Mouse (Mus musculus): ENCODE measurements around the gene Rasa2.
"Not testable (repeated sequence)": the region's sequence is repeated elsewhere in the genome, so short reads cannot be mapped to it uniquely, and the experiment has no call there.

Rasa2 gene

GRCm38 (mm10) chr9:96644002-96644401, 12.6 kb upstream of the Rasa2 start:
- in situ Hi-C loops (cut with MboI, MseI): not testable (repeated sequence)

- in situ Hi-C loops (cut with MboI, MseI): no loop called here
Observed at GRCm38 (mm10) chr9:96639451-96639850, 8.0 kb upstream of the Rasa2 start.

DNA sequence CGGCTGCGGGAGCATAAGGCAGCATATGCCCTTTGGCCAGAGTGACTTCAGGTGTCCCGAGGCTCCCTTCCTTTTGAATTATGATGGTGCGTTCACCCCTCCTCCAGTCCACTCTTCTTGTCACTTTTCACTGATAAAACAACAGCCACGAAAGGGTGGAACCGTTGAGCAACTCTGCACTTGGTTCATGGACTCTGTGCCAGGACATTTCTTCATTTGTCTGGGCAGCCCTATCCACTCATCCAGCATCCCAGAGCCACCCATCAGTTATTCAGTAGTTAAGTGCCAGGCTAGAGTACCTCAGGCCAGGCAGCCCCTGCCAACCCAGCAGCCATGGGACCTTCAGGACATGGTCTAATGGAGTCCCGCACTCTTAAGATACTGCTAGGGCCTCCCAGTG, 7.1 kb upstream of the Rasa2 start:
- in situ Hi-C loops (cut with MboI, MseI): no loop called here

- in situ Hi-C loops (cut with MboI, MseI): no loop called here
Observed at GRCm38 (mm10) chr9:96637157-96637548, 5.7 kb upstream of the Rasa2 start.

DNA sequence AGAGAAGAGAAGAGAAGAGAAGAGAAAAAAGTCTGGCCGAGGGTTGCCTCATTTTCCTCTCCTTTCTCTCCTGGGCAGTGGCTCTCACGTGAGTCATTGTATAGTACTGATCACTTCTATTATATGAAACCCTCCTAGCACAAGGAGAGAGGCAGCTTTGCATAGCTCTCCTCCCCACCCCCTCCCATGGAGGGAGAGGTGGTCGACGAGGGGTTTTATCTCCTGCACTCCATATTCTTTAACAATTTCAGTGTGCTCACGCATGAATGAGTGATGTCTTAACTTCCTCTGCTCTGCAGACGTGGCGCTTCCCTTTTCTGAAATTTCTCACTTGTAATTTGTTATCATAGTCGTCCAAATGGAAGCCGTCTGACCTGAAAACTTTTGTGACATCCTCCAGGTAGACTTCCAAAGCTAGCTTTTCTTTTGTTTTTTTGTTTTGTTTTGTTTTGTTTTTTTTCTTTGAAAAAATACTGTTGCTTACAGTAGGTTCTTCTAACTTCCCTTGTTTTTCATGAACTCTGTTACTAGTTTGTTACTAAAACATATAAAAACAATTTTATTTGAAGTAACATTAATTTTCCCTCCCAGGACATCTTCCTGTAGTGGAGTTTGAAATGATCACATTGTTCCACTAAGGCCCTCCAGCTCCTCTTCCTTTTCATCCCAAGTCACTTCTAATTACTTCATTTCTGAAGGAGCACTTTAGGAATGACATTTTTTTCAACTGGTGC, 5.2 kb upstream of the Rasa2 start:
- in situ Hi-C loops (cut with MboI, MseI): no loop called here

DNA sequence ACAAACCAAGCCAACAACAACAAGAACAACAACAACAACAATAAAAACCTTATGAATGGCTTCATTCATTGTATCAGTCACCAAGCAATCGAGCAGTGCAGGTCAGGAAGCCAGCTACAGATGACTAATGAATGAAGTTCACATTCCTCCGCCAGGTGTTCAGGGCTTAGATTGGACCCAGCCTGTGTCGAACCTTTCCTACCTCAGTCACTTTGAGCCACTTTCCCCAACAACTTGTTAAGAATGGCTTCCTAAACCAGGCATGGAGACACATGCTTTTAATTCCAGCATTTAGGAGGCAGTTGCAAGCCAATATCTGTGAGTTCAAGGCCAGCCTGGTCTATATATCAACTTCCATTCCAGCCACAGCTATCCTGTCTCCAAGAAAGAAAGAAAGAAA, 4.5 kb upstream of the Rasa2 start:
- in situ Hi-C loops (cut with MboI, MseI): no loop called here

DNA sequence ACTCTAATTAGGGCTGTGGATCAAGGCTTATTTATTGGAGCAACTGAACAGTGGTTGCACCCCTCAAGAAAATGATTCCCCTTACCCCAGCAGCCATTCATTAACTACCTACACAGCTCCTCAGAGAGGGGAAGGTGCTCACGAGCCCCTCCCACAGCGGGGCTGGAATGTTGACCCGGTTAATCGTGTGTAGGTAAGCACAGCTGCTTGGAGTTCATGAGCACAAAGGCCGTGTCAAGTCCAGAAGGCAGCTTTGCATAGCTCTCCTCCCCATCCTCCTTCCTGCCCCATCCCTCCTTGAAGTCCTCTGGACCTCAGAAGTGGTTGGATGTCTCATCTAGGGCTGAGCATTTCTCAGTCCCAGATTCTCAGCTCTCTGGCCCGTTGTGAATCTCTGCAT, 3.8 kb upstream of the Rasa2 start:
- in situ Hi-C loops (cut with MboI, MseI): no loop called here

- in situ Hi-C loops (cut with MboI, MseI): no loop called here
Observed at GRCm38 (mm10) chr9:96633771-96634170, 2.4 kb upstream of the Rasa2 start.

GRCm38 (mm10) chr9:96632756-96633155, 1.3 kb upstream of the Rasa2 start:
- in situ Hi-C loops (cut with MboI, MseI): no loop called here

DNA sequence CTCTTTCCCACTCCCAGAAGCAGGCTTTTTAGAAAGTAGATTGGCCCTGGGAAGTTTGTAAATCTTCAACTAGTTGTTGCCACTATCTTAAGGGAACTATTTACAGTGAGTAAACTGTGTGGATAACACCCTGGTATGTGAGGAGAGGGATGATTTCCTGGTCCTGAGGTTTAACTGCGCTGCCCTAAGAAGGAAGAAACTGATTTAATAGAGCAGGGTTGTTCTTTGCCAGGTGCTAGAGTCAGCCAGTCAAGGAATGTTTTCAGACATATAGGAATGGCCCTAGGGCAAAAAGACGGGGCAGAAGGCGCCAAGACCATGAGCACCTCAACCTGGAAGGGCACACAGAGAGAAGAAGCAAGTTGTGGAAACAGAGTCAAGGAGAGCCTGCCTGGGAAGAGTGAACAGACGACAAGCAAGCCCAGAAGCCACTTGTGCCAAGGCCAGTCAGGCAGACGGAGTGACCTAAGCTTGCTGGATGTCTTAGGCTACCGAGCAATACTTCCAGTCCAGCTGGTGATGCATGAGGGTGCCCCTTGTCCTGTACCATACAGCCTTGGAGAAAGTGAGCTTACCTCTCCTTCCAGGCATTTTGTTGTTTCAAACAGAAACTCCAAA, 765 bp upstream of the Rasa2 start:
- in situ Hi-C loops (cut with MboI, MseI): no loop called here

DNA sequence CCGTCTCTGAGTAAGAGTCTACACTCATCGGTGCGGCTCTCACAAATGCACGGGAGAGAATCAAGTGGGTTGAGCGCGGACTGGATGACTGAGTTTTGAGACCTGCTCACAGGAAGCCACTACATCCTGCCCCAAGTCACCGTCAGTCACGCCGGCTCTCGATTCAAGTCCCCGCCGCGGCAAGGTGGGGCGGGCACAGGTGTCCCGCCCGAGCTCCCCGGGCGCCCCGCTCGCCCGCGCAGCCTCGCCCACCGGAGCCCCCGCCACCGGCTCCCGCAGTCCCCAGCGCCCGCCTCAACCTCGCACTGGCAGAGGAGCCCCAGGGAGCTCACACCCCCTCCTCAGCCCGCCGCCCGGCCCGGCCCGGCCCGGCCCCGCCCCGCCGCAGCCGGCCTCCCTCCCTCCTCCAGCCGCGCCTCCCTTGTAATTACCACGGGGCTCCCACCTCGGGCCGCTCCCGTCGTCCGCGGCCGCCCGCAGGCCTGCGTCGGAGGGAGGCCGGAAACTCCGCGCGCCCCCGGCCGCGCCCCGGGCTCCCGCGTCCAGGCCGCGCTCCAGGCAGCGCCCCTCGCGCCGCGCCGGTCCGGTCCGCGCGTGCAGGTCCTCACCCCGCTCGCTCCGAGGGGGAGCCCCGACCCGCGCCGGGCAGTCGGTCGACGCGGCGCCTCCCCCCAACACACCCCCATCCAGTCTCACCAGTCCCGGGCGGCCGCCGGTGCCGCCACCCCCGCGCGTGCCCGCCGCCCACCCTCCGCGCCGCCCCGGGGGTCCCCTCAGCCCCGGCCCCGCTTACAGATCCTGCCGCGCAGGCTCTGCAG, 637 bp downstream of the Rasa2 start:
- in situ Hi-C loops (cut with MboI, MseI): no loop called here

GRCm38 (mm10) chr9:96629151-96629550, 2.3 kb downstream of the Rasa2 start:
- in situ Hi-C loops (cut with MboI, MseI): no loop called here

DNA sequence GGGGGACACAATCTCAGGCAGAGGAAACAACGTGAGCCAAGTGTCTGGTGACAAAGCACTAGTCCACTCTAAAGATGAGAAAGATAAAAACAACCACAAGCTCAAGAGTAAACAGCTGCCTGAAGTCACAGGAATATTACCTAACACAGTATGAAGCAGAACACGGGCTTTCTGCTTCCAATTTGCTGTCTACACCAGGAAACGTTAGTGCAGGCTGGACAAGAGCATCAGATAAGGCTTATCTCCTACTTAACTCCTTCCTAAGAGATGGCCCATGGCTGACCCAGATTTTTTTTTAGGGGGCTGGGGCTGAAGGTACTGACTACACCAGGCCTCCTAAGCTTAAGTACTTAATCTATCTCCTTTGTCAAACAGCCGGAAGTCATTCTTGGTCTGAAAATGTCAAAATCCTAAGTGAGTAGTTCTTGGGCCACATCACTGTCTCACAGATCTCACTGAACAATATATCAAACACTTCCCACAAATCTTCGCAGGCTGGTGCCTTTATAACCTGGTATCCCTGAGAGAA, 3.8 kb downstream of the Rasa2 start:
- in situ Hi-C loops (cut with MboI, MseI): no loop called here

- in situ Hi-C loops (cut with MboI, MseI): no loop called here
Observed at GRCm38 (mm10) chr9:96627042-96627441, 4.4 kb downstream of the Rasa2 start.

- in situ Hi-C loops (cut with MboI, MseI): no loop called here
Observed at GRCm38 (mm10) chr9:96618448-96619176, 12.8 kb downstream of the Rasa2 start.

DNA sequence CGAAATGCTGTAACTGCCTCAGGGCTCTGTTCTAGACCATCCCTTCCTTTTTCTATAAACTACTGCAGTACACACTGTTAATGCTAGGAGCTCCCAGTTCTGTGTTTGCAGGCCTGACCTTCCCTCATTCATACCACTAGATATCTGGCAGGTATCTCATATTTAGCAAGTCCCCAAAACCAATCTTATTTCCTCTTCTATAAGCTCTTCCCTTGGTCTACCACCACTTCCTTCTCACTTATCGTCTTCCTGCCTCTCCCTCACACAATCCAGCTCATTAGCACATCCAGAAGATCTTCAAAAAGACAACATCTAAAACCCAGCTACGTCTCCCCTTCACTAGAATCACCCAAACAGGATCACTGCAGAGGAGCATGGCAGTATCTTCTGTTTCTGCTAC, 19.1 kb downstream of the Rasa2 start:
- in situ Hi-C loops (cut with MboI, MseI): no loop called here

DNA sequence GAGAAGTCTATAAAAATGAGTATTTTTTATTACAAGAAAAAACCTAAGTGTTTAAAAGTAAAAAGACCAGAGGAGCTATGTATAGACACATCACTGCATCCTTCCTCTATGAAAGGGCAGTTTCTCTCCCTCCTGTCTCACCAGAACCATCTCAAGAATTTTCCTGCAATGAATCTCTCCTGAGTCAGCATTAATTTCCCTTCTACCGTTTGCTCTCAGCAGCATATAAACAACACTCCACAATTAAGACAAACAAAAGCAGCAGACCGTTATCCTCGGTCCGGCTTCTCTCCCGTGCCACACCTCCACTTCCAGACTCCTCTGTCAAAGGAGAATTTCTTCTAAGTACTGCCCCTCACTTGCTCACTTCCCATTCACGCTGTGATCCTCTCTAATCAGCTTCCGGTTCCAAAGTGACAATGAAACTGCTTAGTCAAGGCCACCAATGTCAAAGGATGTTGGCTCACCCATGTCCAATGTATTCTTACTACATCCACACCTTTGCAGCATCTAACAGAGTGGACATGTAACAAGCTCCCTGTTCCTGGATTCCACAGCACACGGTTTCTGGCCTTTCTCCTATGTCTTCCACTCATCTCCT, 19.6 kb downstream of the Rasa2 start:
- in situ Hi-C loops (cut with MboI, MseI): no loop called here

- in situ Hi-C loops (cut with MboI, MseI): no loop called here
Observed at GRCm38 (mm10) chr9:96610813-96611212, 20.6 kb downstream of the Rasa2 start.

DNA sequence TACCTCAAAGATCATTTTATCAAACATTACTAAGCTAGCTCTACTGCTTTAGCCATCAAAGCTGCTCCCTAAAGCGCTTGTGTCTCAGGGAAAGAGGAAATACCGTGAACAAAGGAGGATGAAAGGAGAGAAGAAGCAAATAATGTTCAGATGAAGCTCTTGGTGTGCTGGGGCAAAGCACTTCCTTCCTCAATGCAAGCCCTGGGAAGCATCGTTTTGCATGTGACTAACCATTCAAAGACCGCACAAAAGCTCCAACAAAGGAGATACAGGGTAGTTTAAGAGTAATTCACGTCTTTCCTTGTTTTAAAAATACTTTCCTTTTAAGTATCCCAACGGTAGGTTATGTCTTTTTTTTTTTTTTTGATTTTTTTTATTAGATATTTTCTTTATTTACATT, 28.0 kb downstream of the Rasa2 start:
- in situ Hi-C loops (cut with MboI, MseI): no loop called here

DNA sequence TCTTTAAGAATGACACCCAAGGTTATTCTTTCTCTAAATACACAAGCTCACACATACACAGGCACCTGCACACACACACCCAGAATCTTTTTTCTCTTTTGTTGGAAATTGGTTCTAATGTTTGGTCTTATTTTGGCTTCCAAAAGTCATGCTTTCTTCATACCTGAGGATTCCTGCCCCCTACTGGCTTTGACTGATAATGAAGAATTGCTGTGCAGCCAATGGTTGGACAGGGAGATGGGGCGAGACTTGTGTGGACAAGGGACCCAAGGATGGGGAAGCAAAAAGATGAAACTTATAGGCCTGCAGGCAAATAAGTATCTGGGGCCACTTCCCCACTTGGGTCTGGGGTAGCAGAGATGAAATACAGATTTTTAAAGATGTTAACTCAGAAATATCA, 33.5 kb downstream of the Rasa2 start:
- in situ Hi-C loops (cut with MboI, MseI): no loop called here
